Mouse (Mus musculus) C2C12 (cell line): Measurements from ENCODE around the gene Brap.
"Not testable (repeated sequence)": the region's sequence is repeated elsewhere in the genome, so short reads cannot be mapped to it uniquely, and the experiment has no call there.

Experiments used
- CTCF ChIP-seq: IDR thresholded peaks from one replicate; pipeline ENCODE4 v1.5.1; 2011; ENCODE audit not compliant: control insufficient read depth, insufficient read depth, insufficient read length
- MYOG ChIP-seq: IDR thresholded peaks from one replicate; pipeline ENCODE4 v1.6.1; 2011; ENCODE audit not compliant: control insufficient read depth, insufficient read length; ENCODE audit errors: extremely low read depth
- USF1 ChIP-seq: IDR thresholded peaks from one replicate; pipeline ENCODE4 v1.6.1; 2011; ENCODE audit warnings: low read depth, mild to moderate bottlenecking, control low read depth, moderate library complexity

DNA sequence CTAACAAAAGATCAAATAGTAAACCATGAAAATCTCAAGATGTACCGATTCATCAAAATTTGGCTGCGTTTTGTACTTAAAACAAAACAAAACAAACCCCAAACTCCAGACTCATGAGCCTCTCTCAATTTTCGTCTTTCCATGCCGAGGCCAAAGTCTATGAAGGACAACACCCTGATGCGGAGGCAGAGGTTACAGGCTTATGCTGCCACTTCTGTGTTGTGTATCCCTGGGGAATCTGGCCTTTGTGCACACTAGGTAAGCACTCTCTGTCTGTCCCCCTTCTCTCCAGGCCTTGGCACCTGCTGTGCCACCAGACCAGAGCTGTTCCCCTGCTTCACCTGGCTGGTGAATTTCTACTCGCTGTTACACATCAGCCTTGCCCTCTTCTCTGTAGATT is 2.7 kb upstream of the Brap start:
- TF ChIP-seq CTCF, USF1, MYOG: not testable (repeated sequence)
